Mouse (Mus musculus): ENCODE measurements around the gene Galnt18. TPM values are rescaled to one million over a fixed set of nuclear protein-coding genes. Genes with fewer than 3 reads are reported as not detected.

Gene Galnt18
- polyA plus RNA-seq, 2 experiments, result 1.0 to 1.1 TPM

DNA sequence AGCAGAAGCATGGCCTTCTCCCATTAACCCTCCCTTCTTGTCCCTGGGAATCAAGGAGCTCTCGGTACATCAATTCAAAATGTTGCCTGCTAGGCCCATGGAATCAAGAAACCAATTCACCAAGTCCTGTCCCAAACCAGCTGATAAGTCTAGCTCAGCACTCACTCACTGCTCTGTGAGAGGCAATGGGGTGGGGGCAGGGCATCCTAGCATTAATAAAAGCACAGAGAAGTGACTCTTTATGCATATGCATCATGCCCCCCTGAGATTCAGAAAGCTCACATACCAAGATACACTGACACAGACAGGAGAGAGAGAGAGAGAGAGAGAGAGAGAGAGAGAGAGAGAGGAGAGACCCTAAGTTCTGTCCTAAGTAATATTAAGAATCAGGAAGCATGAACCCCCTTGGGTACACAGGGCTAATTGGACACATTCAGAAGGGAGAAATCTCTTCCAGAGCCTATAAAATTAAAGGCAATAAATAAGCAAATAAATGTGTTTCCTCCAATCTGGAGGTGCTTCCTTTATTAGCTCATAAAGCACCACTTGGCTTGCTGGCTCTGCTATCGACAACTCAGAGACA lies 141.8 kb downstream of the Galnt18 start:
- Histone ChIP-seq H3K4me1 (replicated peaks; ENCODE audit: control insufficient read depth in 2 of 2, insufficient read depth in 2 of 2, low read length in 1 of 2) (no peaks in the 10 kb centered on the region), H3K4me2 (ENCODE audit: low read depth) (no peak overlapping the region), H3K36me3 (replicated peaks; ENCODE audit: control insufficient read depth, insufficient read depth, low read depth) (no peaks in the 10 kb centered on the region), H3K27me3 (ENCODE audit: control insufficient read depth, insufficient read depth, low read length) (no peaks in the 10 kb centered on the region), H3K4me3 (ENCODE audit: insufficient read depth in 1 of 2, low read depth in 2 of 2, low read length in 2 of 2) (no peak overlapping the region), H3K27ac (no peak overlapping the region), H3K9me3 (ENCODE audit: control insufficient read depth, low read length) (no peaks in the 10 kb centered on the region), H3K9ac (replicated peaks) (no peak overlapping the region)
- 51% methylated on average over 2 of the region's 2 CpGs for WGBS (ENCODE audit: insufficient replicate concordance)
- ATAC-seq (ENCODE audit: insufficient read depth) (no peak), DNase-seq (ENCODE audit: low read depth in 3 of 3, low spot score in 3 of 3) (no peak)
- no peak for TF ChIP-seq CTCF (IDR thresholded peaks at IDR 0.05; ENCODE audit: low read depth)

DNA sequence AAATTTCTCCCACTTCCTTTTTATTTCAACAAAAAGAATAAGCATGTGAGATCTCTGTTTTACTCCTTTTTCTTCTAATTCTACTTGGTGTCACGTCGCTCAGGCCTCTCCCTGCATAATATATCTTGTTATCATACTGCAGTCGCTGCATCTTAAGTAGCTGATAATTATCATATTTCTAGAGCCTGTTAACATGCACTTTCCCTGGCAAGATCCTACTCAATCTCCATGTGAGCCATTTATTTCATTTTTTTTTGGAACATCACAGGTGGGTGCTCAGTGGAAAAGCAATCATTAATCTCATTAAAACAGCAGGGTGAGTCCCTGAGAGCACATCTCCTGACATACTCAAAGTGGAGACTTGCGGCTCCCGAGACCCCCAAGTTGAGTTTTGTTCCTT lies 143.3 kb downstream of the Galnt18 start:
- DNase-seq (ENCODE audit: low read depth in 3 of 3, low spot score in 3 of 3), result no peak
- no peaks in the 10 kb centered on the region for H3K27me3 ChIP-seq (ENCODE audit: control insufficient read depth, insufficient read depth, low read length)
- 64% methylated on average over 5 of the region's 5 CpGs for WGBS (ENCODE audit: insufficient replicate concordance)
- no peak for TF ChIP-seq EP300 (IDR thresholded peaks at IDR 0.05; ENCODE audit: low read depth)
- TF ChIP-seq CTCF (IDR thresholded peaks at IDR 0.05; ENCODE audit: low read depth), result no peak
- H3K4me2 ChIP-seq (ENCODE audit: low read depth), result no peak overlapping the region
- H3K4me3 ChIP-seq (ENCODE audit: insufficient read depth in 1 of 2, low read depth in 2 of 2, low read length in 2 of 2), result no peak overlapping the region
- H3K4me1 ChIP-seq (replicated peaks; ENCODE audit: control insufficient read depth in 2 of 2, insufficient read depth in 2 of 2, low read length in 1 of 2), result no peaks in the 10 kb centered on the region
- no peak overlapping the region for H3K9ac ChIP-seq (replicated peaks)
- H3K9me3 ChIP-seq (ENCODE audit: control insufficient read depth, low read length), result no peaks in the 10 kb centered on the region
- no peak overlapping the region for H3K27ac ChIP-seq
- no peaks in the 10 kb centered on the region for H3K36me3 ChIP-seq (replicated peaks; ENCODE audit: control insufficient read depth, insufficient read depth, low read depth)
- ATAC-seq (ENCODE audit: insufficient read depth), result no peak

DNA sequence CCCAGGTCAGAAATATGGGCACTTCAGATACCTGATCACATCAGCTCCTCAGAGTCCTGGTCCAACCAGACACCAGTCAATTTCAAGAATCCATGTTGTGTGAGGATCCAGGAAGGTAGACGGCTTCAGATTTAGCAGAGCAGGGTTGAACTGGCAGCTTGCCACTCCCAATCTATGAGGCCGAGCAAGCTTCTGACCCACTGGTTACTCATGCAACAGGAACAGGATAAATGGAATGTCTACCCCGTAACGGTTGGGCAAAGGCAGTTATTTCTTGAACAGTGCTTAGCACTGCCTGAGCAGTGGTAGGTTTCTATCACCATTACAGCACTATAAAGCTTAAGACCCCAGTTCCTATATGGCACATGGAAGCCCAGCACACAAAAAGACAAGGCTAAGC lies 148.5 kb downstream of the Galnt18 start:
- H3K9me3 ChIP-seq (ENCODE audit: control insufficient read depth, low read length), result no peaks in the 10 kb centered on the region
- 60% methylated on average over 4 of the region's 4 CpGs for WGBS (ENCODE audit: insufficient replicate concordance)
- H3K36me3 ChIP-seq (replicated peaks; ENCODE audit: control insufficient read depth, insufficient read depth, low read depth), result no peaks in the 10 kb centered on the region
- H3K4me3 ChIP-seq (ENCODE audit: insufficient read depth in 1 of 2, low read depth in 2 of 2, low read length in 2 of 2), result no peak overlapping the region
- H3K27me3 ChIP-seq (ENCODE audit: control insufficient read depth, insufficient read depth, low read length), result no peaks in the 10 kb centered on the region
- no peak overlapping the region for H3K4me2 ChIP-seq (ENCODE audit: low read depth)
- TF ChIP-seq CTCF (IDR thresholded peaks at IDR 0.05; ENCODE audit: low read depth) (no peak), EP300 (IDR thresholded peaks at IDR 0.05; ENCODE audit: low read depth) (no peak)
- ATAC-seq (ENCODE audit: insufficient read depth), result no peak
- no peaks in the 10 kb centered on the region for H3K4me1 ChIP-seq (replicated peaks; ENCODE audit: control insufficient read depth in 2 of 2, insufficient read depth in 2 of 2, low read length in 1 of 2)
- no peak for DNase-seq (ENCODE audit: low read depth in 3 of 3, low spot score in 3 of 3)
- no peak overlapping the region for H3K9ac ChIP-seq (replicated peaks)
- no peak overlapping the region for H3K27ac ChIP-seq

DNA sequence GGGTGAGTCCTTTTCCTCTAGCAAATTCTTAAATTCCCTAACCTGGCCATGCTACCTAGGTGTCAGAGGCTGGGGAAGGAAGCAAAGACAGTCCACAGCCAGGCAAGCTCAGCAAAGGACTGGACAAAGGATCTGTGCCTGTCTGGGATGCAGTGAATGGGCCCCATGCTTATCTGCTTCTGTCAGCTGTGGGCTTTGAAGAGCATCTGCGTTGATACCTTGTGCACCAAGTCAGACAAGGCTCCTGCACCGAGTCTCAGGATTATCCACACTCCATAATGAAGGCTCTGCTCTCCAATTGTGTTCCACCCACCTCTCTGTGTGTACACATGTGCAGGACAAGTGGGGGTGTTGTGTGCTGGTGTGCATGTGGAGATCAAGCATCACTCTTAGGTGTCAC lies 153.5 kb downstream of the Galnt18 start:
- DNase-seq (ENCODE audit: low read depth in 3 of 3, low spot score in 3 of 3) (no peak), ATAC-seq (ENCODE audit: insufficient read depth) (no peak)
- Histone ChIP-seq H3K27ac (no peak overlapping the region), H3K4me2 (ENCODE audit: low read depth) (no peak overlapping the region), H3K9ac (replicated peaks) (no peak overlapping the region), H3K27me3 (ENCODE audit: control insufficient read depth, insufficient read depth, low read length) (no peaks in the 10 kb centered on the region), H3K36me3 (replicated peaks; ENCODE audit: control insufficient read depth, insufficient read depth, low read depth) (no peaks in the 10 kb centered on the region), H3K4me1 (replicated peaks; ENCODE audit: control insufficient read depth in 2 of 2, insufficient read depth in 2 of 2, low read length in 1 of 2) (no peaks in the 10 kb centered on the region), H3K4me3 (ENCODE audit: insufficient read depth in 1 of 2, low read depth in 2 of 2, low read length in 2 of 2) (no peak overlapping the region), H3K9me3 (ENCODE audit: control insufficient read depth, low read length) (no peaks in the 10 kb centered on the region)
- WGBS (ENCODE audit: insufficient replicate concordance), result 20% methylated on average over 2 of the region's 2 CpGs
- no peak for TF ChIP-seq CTCF (IDR thresholded peaks at IDR 0.05; ENCODE audit: low read depth)
- TF ChIP-seq EP300 (IDR thresholded peaks at IDR 0.05; ENCODE audit: low read depth), result no peak

DNA sequence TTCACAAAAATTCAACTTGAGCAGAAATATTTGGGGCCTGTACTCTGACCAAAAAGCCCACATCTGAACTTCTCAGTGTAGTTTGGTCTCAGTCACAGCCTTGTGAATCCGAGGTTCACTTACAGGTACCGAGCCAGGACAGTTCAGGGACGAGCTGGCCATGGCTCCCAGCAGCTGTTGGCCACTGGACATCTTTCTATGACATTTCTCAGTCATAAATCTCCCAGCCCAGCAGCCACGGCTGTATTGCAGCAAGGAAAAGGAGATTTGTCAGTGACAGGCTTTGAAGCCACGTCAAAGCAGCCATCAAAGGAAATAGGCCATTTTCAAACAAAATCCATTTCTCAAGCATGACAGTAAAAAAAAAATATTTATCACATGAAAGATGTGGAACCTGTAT lies 154.0 kb downstream of the Galnt18 start:
- 43% methylated on average over 5 of the region's 5 CpGs for WGBS (ENCODE audit: insufficient replicate concordance)

More for the DNA sequence above, 154.0 kb downstream of the Galnt18 start:
- no peaks in the 10 kb centered on the region for H3K9me3 ChIP-seq (ENCODE audit: control insufficient read depth, low read length)
- no peaks in the 10 kb centered on the region for H3K27me3 ChIP-seq (ENCODE audit: control insufficient read depth, insufficient read depth, low read length)
- H3K36me3 ChIP-seq (replicated peaks; ENCODE audit: control insufficient read depth, insufficient read depth, low read depth), result no peaks in the 10 kb centered on the region
- H3K27ac ChIP-seq, result no peak overlapping the region
- ATAC-seq (ENCODE audit: insufficient read depth) (no peak), DNase-seq (ENCODE audit: low read depth in 3 of 3, low spot score in 3 of 3) (no peak)
- H3K4me2 ChIP-seq (ENCODE audit: low read depth), result no peak overlapping the region
- TF ChIP-seq CTCF (IDR thresholded peaks at IDR 0.05; ENCODE audit: low read depth) (no peak), EP300 (IDR thresholded peaks at IDR 0.05; ENCODE audit: low read depth) (no peak)
- H3K4me3 ChIP-seq (ENCODE audit: insufficient read depth in 1 of 2, low read depth in 2 of 2, low read length in 2 of 2), result no peak overlapping the region
- no peak overlapping the region for H3K9ac ChIP-seq (replicated peaks)
- H3K4me1 ChIP-seq (replicated peaks; ENCODE audit: control insufficient read depth in 2 of 2, insufficient read depth in 2 of 2, low read length in 1 of 2), result no peaks in the 10 kb centered on the region

All from liver, embryonic 14.5 days (tissue).